Mouse (Mus musculus) left cerebral cortex, postnatal 10 days (tissue): ENCODE data around the gene Vasp. TPM values are rescaled to one million over a fixed set of nuclear protein-coding genes. Genes with fewer than 3 reads are reported as not detected.

ENCODE experiments used
- total RNA-seq, 2 experiments: library from RNA; stranded (reverse); gene quantifications; 2 replicates each; pipeline ENCODE4 v1.2.3; 2021

Gene Vasp
- total RNA-seq, 2 experiments from 2014 or later, result 23.1 to 23.5 TPM

Other genes starting within 250 kb of the Vasp start
- gene Foxa3, start 248.3 kb downstream of the Vasp start, total RNA-seq, result not detected
- 10 to 100 TPM; 85.6 to 87.6 TPM for gene Sympk, start 247.4 kb downstream of the Vasp start, total RNA-seq
- under 1 TPM; 0.22 to 0.41 TPM for gene Rsph6a, start 217.1 kb downstream of the Vasp start, total RNA-seq
- gene Dmwd, start 195.6 kb downstream of the Vasp start, total RNA-seq, result 100 to 1,000 TPM; 155 to 157 TPM
- gene Dmpk, start 188.0 kb downstream of the Vasp start, total RNA-seq, result 10 to 100 TPM; 30.2 to 31.5 TPM
- 1 to 10 TPM; 1.5 to 1.9 TPM for gene Six5, start 177.2 kb downstream of the Vasp start, total RNA-seq
- 1 to 10 TPM; 1.5 to 3.1 TPM for gene Gm4969, start 153.4 kb downstream of the Vasp start, total RNA-seq
- gene Fbxo46, start 152.0 kb downstream of the Vasp start, total RNA-seq, result 10 to 100 TPM; 13.0 to 13.6 TPM
- 10 to 100 TPM; 22.6 to 23.1 TPM for gene Qpctl, start 122.5 kb downstream of the Vasp start, total RNA-seq
- gene Snrpd2, start 122.1 kb downstream of the Vasp start, total RNA-seq, result 10 to 100 TPM; 99.2 to 99.9 TPM
- gene Gipr, start 105.7 kb downstream of the Vasp start, total RNA-seq, result 1 to 10 TPM; 4.7 to 4.8 TPM
- gene Eml2, start 95.4 kb downstream of the Vasp start, total RNA-seq, result 100 to 1,000 TPM; 202 to 211 TPM
- 1 to 10 TPM; 4.8 to 5.0 TPM for gene Gpr4, start 59.3 kb downstream of the Vasp start, total RNA-seq
- gene Opa3, start 43.5 kb downstream of the Vasp start, total RNA-seq, result 10 to 100 TPM; 36.6 to 38.0 TPM
- under 1 TPM; 0.34 to 0.49 TPM for gene Ppm1n, start 8.2 kb upstream of the Vasp start, total RNA-seq
- 100 to 1,000 TPM; 145 to 151 TPM for gene Rtn2, start 10.8 kb upstream of the Vasp start, total RNA-seq
- 1 to 10 TPM; 2.2 to 2.3 TPM for gene Fosb, start 38.2 kb upstream of the Vasp start, total RNA-seq
- 10 to 100 TPM; 38.5 to 50.6 TPM for gene Ercc1, start 73.0 kb upstream of the Vasp start, total RNA-seq
- gene Cd3eap, start 87.7 kb upstream of the Vasp start, total RNA-seq, result 10 to 100 TPM; 16.8 to 18.2 TPM
- gene Ppp1r13l, start 87.9 kb upstream of the Vasp start, total RNA-seq, result 1 to 10 TPM; 5.3 to 7.2 TPM
- gene Ercc2, start 110.2 kb upstream of the Vasp start, total RNA-seq, result 10 to 100 TPM; 39.0 to 39.7 TPM
- gene Klc3, start 132.3 kb upstream of the Vasp start, total RNA-seq, result 1 to 10 TPM in 1 of 2 experiments, under 1 TPM in 1; 0.93 to 1.2 TPM
- 1 to 10 TPM in 1 of 2 experiments, under 1 TPM in 1; 0.57 to 1.0 TPM for gene Ckm, start 133.0 kb upstream of the Vasp start, total RNA-seq
- 100 to 1,000 TPM; 110 to 115 TPM for gene Mark4, start 187.0 kb upstream of the Vasp start, total RNA-seq
- gene Exoc3l2, start 191.5 kb upstream of the Vasp start, total RNA-seq, result 1 to 10 TPM in 1 of 2 experiments, under 1 TPM in 1; 0.69 to 1.4 TPM
- 1 to 10 TPM; 7.6 to 7.8 TPM for gene Bloc1s3, start 236.6 kb upstream of the Vasp start, total RNA-seq
- 10 to 100 TPM; 18.4 to 24.1 TPM for gene Trappc6a, start 236.6 kb upstream of the Vasp start, total RNA-seq
- under 1 TPM; 0.49 to 0.94 TPM for gene Nkpd1, start 246.0 kb upstream of the Vasp start, total RNA-seq